Mouse (Mus musculus): ENCODE data around the gene Prdx5.

DNA sequence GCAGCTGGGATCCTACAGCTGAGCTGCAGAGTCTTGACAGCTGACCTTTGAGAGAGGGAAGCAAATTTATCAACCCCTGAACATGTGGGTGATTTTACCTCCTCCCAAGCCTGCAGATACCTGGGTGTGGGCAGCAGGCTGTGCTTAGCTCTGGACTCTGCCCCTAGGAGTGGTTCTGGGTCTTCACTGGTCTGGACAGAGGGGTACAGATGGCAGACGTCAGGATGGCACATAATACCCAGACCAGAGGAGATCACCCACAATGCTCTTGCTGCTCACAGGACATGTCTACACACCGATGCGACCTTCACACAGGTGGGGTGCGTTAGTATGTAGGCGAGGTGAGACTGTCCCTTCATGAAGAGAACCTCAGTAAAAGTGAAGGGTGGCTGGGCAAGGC is 39.6 kb upstream of the Prdx5 start:
- TF ChIP-seq POLR2A (IDR thresholded peaks at IDR 0.05; ENCODE audit: insufficient read depth, low read length) (no peak), CTCF (IDR thresholded peaks at IDR 0.05; ENCODE audit: low read depth, low read length) (no peak)

Measured in ES-Bruce4 (cell line).